In the genomic region with DNA sequence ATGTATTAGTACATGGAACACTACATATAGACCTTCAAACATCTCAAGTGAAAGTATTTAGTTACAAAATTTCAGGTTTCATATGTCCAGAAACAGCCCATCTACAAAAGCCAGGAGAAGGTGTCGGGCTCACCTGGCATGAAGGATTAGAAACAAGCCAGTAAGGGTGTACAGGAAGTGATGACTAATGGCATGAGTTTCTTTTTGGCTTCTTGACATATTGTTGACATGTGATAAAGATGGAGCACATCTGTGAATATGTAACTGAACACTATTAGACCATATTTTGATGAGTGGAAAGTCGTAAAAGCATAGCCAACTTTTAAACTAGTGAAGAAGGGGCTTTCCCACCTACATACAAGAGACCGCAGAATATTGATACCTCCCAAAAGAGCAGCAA, we compare ENCODE assay signal across 35 mouse cellular contexts.
"Had no signal": no experiment of that assay in that cellular context is flagged by ENCODE, and none has a peak within 500 bp of the region (broad histone marks: within the 10 kb centered on the region; RNA-seq: fewer than 3 reads in every experiment).

No protein-coding gene starts in this region.

- H3K9me3 ChIP-seq: heart, embryonic 12.5 days; heart, embryonic 13.5 days; heart, embryonic 15.5 days; hindbrain, embryonic 10.5 days; hindbrain, embryonic 12.5 days; hindbrain, embryonic 13.5 days; hindbrain, embryonic 15.5 days; intestine, embryonic 15.5 days; kidney, embryonic 15.5 days had no signal

- H3K27me3 ChIP-seq: heart, embryonic 12.5 days; heart, embryonic 13.5 days; heart, embryonic 15.5 days; hindbrain, embryonic 12.5 days; hindbrain, embryonic 13.5 days; hindbrain, embryonic 15.5 days; intestine, embryonic 15.5 days; kidney, embryonic 15.5 days had no signal

- H3K9ac ChIP-seq: heart, embryonic 12.5 days; heart, embryonic 13.5 days; heart, embryonic 15.5 days; hindbrain, embryonic 12.5 days; hindbrain, embryonic 13.5 days; hindbrain, embryonic 14.5 days; hindbrain, embryonic 15.5 days; intestine, embryonic 15.5 days; kidney, embryonic 15.5 days had no signal

- DNase-seq: heart, postnatal 10 days; heart, postnatal 14 days; heart, postnatal 36 days; heart, postnatal 4 days; kidney, adult 11 months; kidney, adult 18-20 months; kidney, adult 2 months; kidney, adult 8-10 months; kidney, adult 9 months; kidney, postnatal 10 days; kidney, postnatal 14 days; kidney, postnatal 25 days; kidney, postnatal 36 days; kidney, postnatal 4 days; layer of hippocampus, adult 9-11 months; layer of hippocampus, postnatal 36 days had no signal

- H3K4me3 ChIP-seq: heart, embryonic 12.5 days; heart, embryonic 13.5 days; heart, embryonic 15.5 days; hindbrain, embryonic 10.5 days; hindbrain, embryonic 12.5 days; hindbrain, embryonic 13.5 days; hindbrain, embryonic 15.5 days; intestine, embryonic 15.5 days; kidney, embryonic 15.5 days; layer of hippocampus, adult 2 months; left cerebral cortex, adult 2 months had no signal

- ATAC-seq: hindbrain, embryonic 16.5 days; hindbrain, postnatal 0 days; inflammation-experienced regulatory T-cells, adult 6 months; intestine, embryonic 15.5 days; intestine, embryonic 16.5 days; intestine, postnatal 0 days had no signal

- H3K4me1 ChIP-seq: heart, embryonic 12.5 days; heart, embryonic 13.5 days; heart, embryonic 15.5 days; hindbrain, embryonic 10.5 days; hindbrain, embryonic 12.5 days; hindbrain, embryonic 13.5 days; hindbrain, embryonic 15.5 days; intestine, embryonic 15.5 days had no signal

- H3K27ac ChIP-seq: heart, embryonic 13.5 days; heart, embryonic 15.5 days; hindbrain, embryonic 10.5 days; hindbrain, embryonic 12.5 days; hindbrain, embryonic 13.5 days; hindbrain, embryonic 14.5 days; hindbrain, embryonic 15.5 days; hindbrain, postnatal 0 days; intestine, embryonic 15.5 days; kidney, embryonic 15.5 days; kidney, postnatal 0 days; layer of hippocampus, adult 2 months; left cerebral cortex, adult 2 months had no signal

- H3K4me2 ChIP-seq: heart, embryonic 11.5 days; heart, embryonic 12.5 days; heart, embryonic 13.5 days; heart, embryonic 15.5 days; hindbrain, embryonic 12.5 days; hindbrain, embryonic 13.5 days; hindbrain, embryonic 14.5 days; hindbrain, embryonic 15.5 days; intestine, embryonic 15.5 days; kidney, embryonic 15.5 days had no signal

- H3K36me3 ChIP-seq: heart, embryonic 12.5 days; heart, embryonic 13.5 days; heart, embryonic 15.5 days; hindbrain, embryonic 10.5 days; hindbrain, embryonic 12.5 days; hindbrain, embryonic 13.5 days; hindbrain, embryonic 15.5 days; intestine, embryonic 15.5 days; kidney, embryonic 15.5 days had no signal
